Mouse (Mus musculus): ENCODE measurements around the gene Fam53b. TPM values are rescaled to one million over a fixed set of nuclear protein-coding genes. Genes with fewer than 3 reads are reported as not detected.

Gene Fam53b
- polyA plus RNA-seq (2012; rRNA removed) = 79.4 and 80.3 TPM in 2 replicates

GRCm38 (mm10) chr7:132813416-132814088, at the start of gene Fam53b:
Gene Fam53b, minus strand, starts transcription at chr7:132813886.
- TF ChIP-seq POLR2A (IDR thresholded peaks at IDR 0.05; ENCODE audit: borderline replicate concordance, extremely low read depth, low read depth, low read length) (peak; percentile 70; the same call in 1 of the 2 replicates), CTCF (IDR thresholded peaks at IDR 0.05; ENCODE audit: insufficient read depth, low read length) (no peak)
- H3K4me3 ChIP-seq (replicated peaks; ENCODE audit: extremely low read depth, low read depth, low read length) = peak within 1 kb of the TSS; percentile 61
- H3K4me1 ChIP-seq (ENCODE audit: control insufficient read depth, insufficient read depth, low read length) = peaks cover 22% of the 10 kb centered on the region
- WGBS = under 1% methylated on average over 84 of the region's 85 CpGs
- peak; percentile 71 for DNase-seq

- DNase-seq = peak; percentile 90
- peak within 1 kb of the TSS; percentile 75 for H3K4me3 ChIP-seq (replicated peaks; ENCODE audit: extremely low read depth, low read depth, low read length)
- peaks cover 4% of the 10 kb centered on the region; the same call in 1 of the 2 replicates for H3K4me1 ChIP-seq (ENCODE audit: control insufficient read depth, insufficient read depth, low read length)
- under 1% methylated on average over 53 of the region's 53 CpGs for WGBS
- TF ChIP-seq CTCF (IDR thresholded peaks at IDR 0.05; ENCODE audit: insufficient read depth, low read length) (no peak), POLR2A (IDR thresholded peaks at IDR 0.05; ENCODE audit: borderline replicate concordance, extremely low read depth, low read depth, low read length) (peak; percentile 45; the same call in 1 of the 2 replicates)
Observed at GRCm38 (mm10) chr7:132859042-132859958, 45.6 kb upstream of the Fam53b start, which contains the start of gene Abraxas2. Gene Abraxas2, plus strand, starts transcription at chr7:132859225.

DNA sequence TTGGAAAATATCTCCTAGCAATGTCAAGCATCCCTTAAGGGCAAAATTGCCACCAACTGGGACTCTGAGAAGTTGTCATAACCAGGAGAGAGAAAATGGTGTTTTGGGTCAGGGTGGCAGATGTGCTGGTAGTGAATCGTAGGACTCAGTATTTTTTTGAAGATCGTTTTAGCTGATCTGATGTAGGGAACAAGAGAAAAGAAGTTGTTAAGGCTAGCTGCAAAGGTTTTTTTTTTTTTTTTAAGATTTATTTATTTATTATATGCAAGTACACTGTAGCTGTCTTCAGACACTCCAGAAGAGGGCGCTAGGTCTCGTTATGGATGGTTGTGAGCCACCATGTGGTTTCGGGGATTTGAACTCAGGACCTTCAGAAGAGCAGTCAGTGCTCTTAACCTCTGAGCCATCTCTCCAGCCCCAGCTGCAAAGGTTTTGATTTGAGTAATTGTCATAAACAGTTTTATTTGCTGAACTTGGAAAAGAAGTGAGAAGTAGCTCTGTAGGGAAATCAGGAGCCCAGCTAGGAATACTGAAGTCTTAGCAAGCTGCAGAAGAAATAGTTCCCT, 44.4 kb upstream of the Fam53b start:
- no peak for TF ChIP-seq CTCF (IDR thresholded peaks at IDR 0.05; ENCODE audit: insufficient read depth, low read length)
- no peak for TF ChIP-seq POLR2A (IDR thresholded peaks at IDR 0.05; ENCODE audit: borderline replicate concordance, extremely low read depth, low read depth, low read length)
- DNase-seq = no peak
- 66% methylated on average over 5 of the region's 5 CpGs for WGBS
- Histone ChIP-seq H3K4me1 (ENCODE audit: control insufficient read depth, insufficient read depth, low read length) (peaks cover 4% of the 10 kb centered on the region; the same call in 1 of the 2 replicates), H3K4me3 (replicated peaks; ENCODE audit: extremely low read depth, low read depth, low read length) (no peak overlapping the region)

DNA sequence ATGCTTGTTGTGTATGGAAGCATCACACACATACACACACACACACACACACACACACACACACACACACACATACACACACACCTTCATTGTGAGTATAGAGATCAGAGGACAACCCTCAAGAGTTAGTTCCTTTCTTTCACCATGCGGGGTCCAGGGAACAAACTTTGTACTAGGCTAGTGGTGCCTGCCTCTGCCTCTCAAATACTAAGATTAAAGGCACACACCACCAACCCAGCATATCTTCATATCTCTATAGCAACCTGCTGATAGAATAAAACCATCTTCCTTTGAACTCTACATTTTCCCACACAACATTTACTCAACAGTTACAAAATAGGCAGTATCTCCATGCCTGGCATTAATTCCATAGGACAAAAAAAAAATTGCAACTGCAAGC, 42.4 kb upstream of the Fam53b start:
- no peak for DNase-seq
- no peak overlapping the region for H3K4me3 ChIP-seq (replicated peaks; ENCODE audit: extremely low read depth, low read depth, low read length)
- TF ChIP-seq CTCF (IDR thresholded peaks at IDR 0.05; ENCODE audit: insufficient read depth, low read length) (no peak), POLR2A (IDR thresholded peaks at IDR 0.05; ENCODE audit: borderline replicate concordance, extremely low read depth, low read depth, low read length) (no peak)
- whole genome bisulfite sequencing = 88% methylated on average over 1 of the region's 1 CpGs
- H3K4me1 ChIP-seq (ENCODE audit: control insufficient read depth, insufficient read depth, low read length) = peaks cover 4% of the 10 kb centered on the region; the same call in 1 of the 2 replicates

GRCm38 (mm10) chr7:132853946-132854345, 40.3 kb upstream of the Fam53b start:
- Histone ChIP-seq H3K4me1 (ENCODE audit: control insufficient read depth, insufficient read depth, low read length) (peaks cover 4% of the 10 kb centered on the region; the same call in 1 of the 2 replicates), H3K4me3 (replicated peaks; ENCODE audit: extremely low read depth, low read depth, low read length) (no peak overlapping the region)
- no peak for DNase-seq
- WGBS = 63% methylated on average over 4 of the region's 4 CpGs
- no peak for TF ChIP-seq CTCF (IDR thresholded peaks at IDR 0.05; ENCODE audit: insufficient read depth, low read length)
- TF ChIP-seq POLR2A (IDR thresholded peaks at IDR 0.05; ENCODE audit: borderline replicate concordance, extremely low read depth, low read depth, low read length) = no peak

GRCm38 (mm10) chr7:132853361-132853760, 39.7 kb upstream of the Fam53b start:
- WGBS = 88% methylated on average over 6 of the region's 6 CpGs
- Histone ChIP-seq H3K4me1 (ENCODE audit: control insufficient read depth, insufficient read depth, low read length) (no peaks in the 10 kb centered on the region), H3K4me3 (replicated peaks; ENCODE audit: extremely low read depth, low read depth, low read length) (no peak overlapping the region)
- TF ChIP-seq POLR2A (IDR thresholded peaks at IDR 0.05; ENCODE audit: borderline replicate concordance, extremely low read depth, low read depth, low read length) (no peak), CTCF (IDR thresholded peaks at IDR 0.05; ENCODE audit: insufficient read depth, low read length) (no peak)
- no peak for DNase-seq

DNA sequence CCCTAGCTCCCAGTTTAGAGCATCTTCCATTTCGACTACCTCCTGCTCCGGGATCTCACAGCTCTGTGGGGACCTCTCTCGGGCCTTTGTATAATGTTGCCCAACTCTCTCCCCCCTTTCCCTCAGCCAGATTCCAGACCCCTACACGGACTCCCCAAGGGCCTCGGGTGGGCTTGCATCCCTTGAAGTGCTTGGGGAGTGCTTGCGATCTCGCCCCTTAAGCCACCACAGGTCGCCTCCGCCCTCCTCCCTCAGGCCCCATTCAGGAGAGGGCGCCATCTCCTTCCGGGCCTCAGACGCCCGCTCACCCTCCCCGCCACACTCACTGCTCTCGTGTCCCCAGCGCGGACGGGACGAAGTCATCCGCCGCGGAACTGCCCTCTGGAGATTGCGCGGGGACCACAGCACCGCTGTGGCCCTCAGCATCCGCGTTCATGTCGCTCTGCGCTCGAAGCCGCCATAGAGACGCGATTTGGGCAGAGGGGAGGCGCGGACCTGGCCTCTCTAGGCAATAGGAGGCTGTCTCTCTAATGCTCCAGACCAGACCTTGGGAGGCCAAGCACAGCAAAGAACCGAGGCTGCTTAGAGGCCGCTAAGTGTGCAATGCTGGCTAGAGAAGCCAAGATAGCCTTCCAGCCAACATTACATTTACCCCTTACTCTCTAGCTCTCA, 38.6 kb upstream of the Fam53b start, which contains the start of gene Eef1akmt2:
Gene Eef1akmt2 (minus strand): TSS at position 501 of the 672 bp plus-strand sequence.
- peak; percentile 81 for DNase-seq
- peak within 1 kb of the TSS; percentile 94 for H3K4me3 ChIP-seq (replicated peaks; ENCODE audit: extremely low read depth, low read depth, low read length)
- TF ChIP-seq CTCF (IDR thresholded peaks at IDR 0.05; ENCODE audit: insufficient read depth, low read length) = no peak
- peak; percentile 62; the same call in 1 of the 2 replicates for TF ChIP-seq POLR2A (IDR thresholded peaks at IDR 0.05; ENCODE audit: borderline replicate concordance, extremely low read depth, low read depth, low read length)
- WGBS = 1% methylated on average over 37 of the region's 37 CpGs
- H3K4me1 ChIP-seq (ENCODE audit: control insufficient read depth, insufficient read depth, low read length) = no peaks in the 10 kb centered on the region

- WGBS = 91% methylated on average over 3 of the region's 3 CpGs
- TF ChIP-seq POLR2A (IDR thresholded peaks at IDR 0.05; ENCODE audit: borderline replicate concordance, extremely low read depth, low read depth, low read length) = no peak
- TF ChIP-seq CTCF (IDR thresholded peaks at IDR 0.05; ENCODE audit: insufficient read depth, low read length) = no peak
- no peak for DNase-seq
- Histone ChIP-seq H3K4me3 (replicated peaks; ENCODE audit: extremely low read depth, low read depth, low read length) (no peak overlapping the region), H3K4me1 (ENCODE audit: control insufficient read depth, insufficient read depth, low read length) (no peaks in the 10 kb centered on the region; the same call in 1 of the 2 replicates)
Observed at GRCm38 (mm10) chr7:132843152-132843551, 29.5 kb upstream of the Fam53b start.

Data from lung, adult 2 months (tissue).